Mouse (Mus musculus) hindbrain, embryonic 14.5 days (tissue): ENCODE results near the gene Abca1. TPM values are rescaled to one million over a fixed set of nuclear protein-coding genes. Genes with fewer than 3 reads are reported as not detected.

ENCODE experiments used
- ATAC-seq: fragments of 200-750 bp; cut with Nextera tagmentation; 2 replicates; pipeline ENCODE4 v1.8.0; 2017; ENCODE audit warnings: moderate number of reproducible peaks, mild to moderate bottlenecking, moderate TSS enrichment, moderate library complexity; ENCODE audit not compliant: low FRiP score
- DNase-seq: peaks from one replicate; pipeline ENCODE4 v3.0.0-alpha.2; 2015; ENCODE audit warnings: low spot score
- H3K27ac ChIP-seq: fragments of 300-500 bp; sonication (generic); 2 replicates; pipeline ENCODE4 v1.5.1; 2014; ENCODE audit warnings: mild to moderate bottlenecking, moderate library complexity
- H3K27me3 ChIP-seq: fragments of 300-500 bp; sonication (generic); 2 replicates; pipeline ENCODE4 v1.6.1; 2014; ENCODE audit warnings: mild to moderate bottlenecking, low read length, mixed read lengths; ENCODE audit not compliant: control insufficient read depth, insufficient read depth
- H3K36me3 ChIP-seq: fragments of 300-500 bp; sonication (generic); replicated peaks from 2 replicates; pipeline ENCODE4 v1.6.1; 2014; ENCODE audit not compliant: control insufficient read depth, insufficient read depth
- H3K4me1 ChIP-seq: fragments of 300-500 bp; sonication (generic); replicated peaks from 2 replicates; pipeline ENCODE4 v1.6.1; 2014; ENCODE audit warnings: antibody characterized with exemption, low read length, mixed read lengths; ENCODE audit not compliant: control insufficient read depth, insufficient read depth
- H3K4me2 ChIP-seq: fragments of 300-500 bp; sonication (generic); replicated peaks from 2 replicates; pipeline ENCODE4 v1.6.1; 2014; ENCODE audit warnings: mild to moderate bottlenecking, moderate library complexity
- H3K4me3 ChIP-seq: fragments of 300-500 bp; sonication (generic); replicated peaks from 2 replicates; pipeline ENCODE4 v1.5.1; 2014; ENCODE audit warnings: mild to moderate bottlenecking, low read length
- H3K9ac ChIP-seq: fragments of 300-500 bp; sonication (generic); 2 replicates; pipeline ENCODE4 v1.6.1; 2014
- H3K9me3 ChIP-seq: fragments of 300-500 bp; sonication (generic); 2 replicates; pipeline ENCODE4 v1.6.1; 2016; ENCODE audit warnings: low read length; ENCODE audit not compliant: control insufficient read depth
- WGBS: fragments of 180-500 bp; shearing (Covaris S2); extraction: QIAGEN DNeasy Blood & Tissue Kit; methylation state at CpG from one replicate; pipeline ENCODE4 v1.1.7; 2014; 5-methylcytosine and 5-hydroxymethylcytosine counted together
- polyA plus RNA-seq: library from polyadenylated mRNA; unstranded; fragments of >200 nt; fragmentation: Nextera tagmentation; extraction: Ambion mirVana; gene quantifications from 2 replicates; pipeline ENCODE4 v1.2.1, GENCODE M21; 2014

The Abca1 gene
- polyA plus RNA-seq, 1 experiment from 2014 or later, result 18.8 TPM

GRCm38 (mm10) chr4:53145434-53146168 is 14.1 kb downstream of the Abca1 start:
- Histone ChIP-seq H3K9me3 (no peaks in the 10 kb centered on the region), H3K4me2 (no peak overlapping the region), H3K36me3 (no peaks in the 10 kb centered on the region), H3K9ac (no peak overlapping the region), H3K27me3 (no peaks in the 10 kb centered on the region), H3K27ac (no peak overlapping the region), H3K4me1 (no peaks in the 10 kb centered on the region), H3K4me3 (no peak overlapping the region)
- no peak for DNase-seq
- 79% methylated on average over 12 of the region's 12 CpGs for WGBS
- no peak for ATAC-seq

- Histone ChIP-seq H3K4me2 (no peak overlapping the region), H3K4me3 (no peak overlapping the region), H3K36me3 (no peaks in the 10 kb centered on the region), H3K9ac (no peak overlapping the region), H3K27ac (no peak overlapping the region), H3K4me1 (no peaks in the 10 kb centered on the region), H3K27me3 (no peaks in the 10 kb centered on the region), H3K9me3 (no peaks in the 10 kb centered on the region)
- 62% methylated on average over 10 of the region's 10 CpGs for WGBS
- ATAC-seq (no peak), DNase-seq (no peak)
These were observed 15.1 kb downstream of the Abca1 start for GRCm38 (mm10) chr4:53144571-53144970.

- H3K4me3 ChIP-seq, result no peak overlapping the region
- ATAC-seq (no peak), DNase-seq (no peak)
- no peak overlapping the region for H3K27ac ChIP-seq
- no peak overlapping the region for H3K9ac ChIP-seq
- no peak overlapping the region for H3K4me2 ChIP-seq
- H3K36me3 ChIP-seq, result no peaks in the 10 kb centered on the region
- WGBS, result 57% methylated on average over 8 of the region's 8 CpGs
- H3K4me1 ChIP-seq, result no peaks in the 10 kb centered on the region
- no peaks in the 10 kb centered on the region for H3K9me3 ChIP-seq
- H3K27me3 ChIP-seq, result no peaks in the 10 kb centered on the region
These were observed 15.7 kb downstream of the Abca1 start for GRCm38 (mm10) chr4:53144021-53144420.

- Histone ChIP-seq H3K9me3 (no peaks in the 10 kb centered on the region), H3K9ac (no peak overlapping the region), H3K4me2 (no peak overlapping the region), H3K27me3 (no peaks in the 10 kb centered on the region), H3K4me1 (no peaks in the 10 kb centered on the region), H3K27ac (no peak overlapping the region), H3K4me3 (no peak overlapping the region), H3K36me3 (no peaks in the 10 kb centered on the region; the same call in 1 of the 2 replicates)
- no peak for ATAC-seq
- WGBS, result 95% methylated on average over 6 of the region's 6 CpGs
- no peak for DNase-seq
These were observed 19.0 kb downstream of the Abca1 start for GRCm38 (mm10) chr4:53140678-53141077.

GRCm38 (mm10) chr4:53139495-53139894 is 20.2 kb downstream of the Abca1 start:
- no peaks in the 10 kb centered on the region for H3K9me3 ChIP-seq
- H3K4me1 ChIP-seq, result no peaks in the 10 kb centered on the region
- H3K4me2 ChIP-seq, result no peak overlapping the region
- no peak for DNase-seq
- H3K4me3 ChIP-seq, result no peak overlapping the region
- no peak for ATAC-seq
- H3K9ac ChIP-seq, result no peak overlapping the region
- H3K27me3 ChIP-seq, result no peaks in the 10 kb centered on the region
- WGBS, result 91% methylated on average over 2 of the region's 2 CpGs
- no peaks in the 10 kb centered on the region; the same call in 1 of the 2 replicates for H3K36me3 ChIP-seq
- H3K27ac ChIP-seq, result no peak overlapping the region

GRCm38 (mm10) chr4:53138974-53139373 is 20.7 kb downstream of the Abca1 start:
- Histone ChIP-seq H3K4me1 (no peaks in the 10 kb centered on the region; the same call in 1 of the 2 replicates), H3K9ac (no peak overlapping the region), H3K36me3 (no peaks in the 10 kb centered on the region; the same call in 1 of the 2 replicates), H3K4me2 (no peak overlapping the region), H3K27ac (no peak overlapping the region), H3K27me3 (no peaks in the 10 kb centered on the region), H3K9me3 (no peaks in the 10 kb centered on the region), H3K4me3 (no peak overlapping the region)
- ATAC-seq (no peak), DNase-seq (no peak)
- 96% methylated on average over 3 of the region's 3 CpGs for WGBS

- Histone ChIP-seq H3K9ac (no peak overlapping the region), H3K9me3 (no peaks in the 10 kb centered on the region), H3K4me1 (no peaks in the 10 kb centered on the region; the same call in 1 of the 2 replicates), H3K4me3 (no peak overlapping the region), H3K27ac (no peak overlapping the region), H3K36me3 (no peaks in the 10 kb centered on the region; the same call in 1 of the 2 replicates), H3K27me3 (no peaks in the 10 kb centered on the region), H3K4me2 (no peak overlapping the region)
- no peak for DNase-seq
- WGBS, result 91% methylated on average over 2 of the region's 2 CpGs
- no peak for ATAC-seq
These were observed 22.6 kb downstream of the Abca1 start for GRCm38 (mm10) chr4:53137087-53137486.

GRCm38 (mm10) chr4:53134816-53135215 is 24.9 kb downstream of the Abca1 start:
- WGBS, result 86% methylated on average over 7 of the region's 7 CpGs
- Histone ChIP-seq H3K4me2 (no peak overlapping the region), H3K9me3 (no peaks in the 10 kb centered on the region), H3K27ac (no peak overlapping the region), H3K36me3 (no peaks in the 10 kb centered on the region; the same call in 1 of the 2 replicates), H3K9ac (no peak overlapping the region), H3K27me3 (no peaks in the 10 kb centered on the region), H3K4me3 (no peak overlapping the region), H3K4me1 (no peaks in the 10 kb centered on the region; the same call in 1 of the 2 replicates)
- ATAC-seq, result no peak
- DNase-seq, result no peak

- no peak overlapping the region for H3K4me2 ChIP-seq
- no peak overlapping the region for H3K27ac ChIP-seq
- no peaks in the 10 kb centered on the region for H3K9me3 ChIP-seq
- 89% methylated on average over 4 of the region's 4 CpGs for WGBS
- DNase-seq, result no peak
- no peaks in the 10 kb centered on the region; the same call in 1 of the 2 replicates for H3K36me3 ChIP-seq
- no peak for ATAC-seq
- no peak overlapping the region for H3K4me3 ChIP-seq
- no peak overlapping the region for H3K9ac ChIP-seq
- no peaks in the 10 kb centered on the region; the same call in 1 of the 2 replicates for H3K4me1 ChIP-seq
- no peaks in the 10 kb centered on the region for H3K27me3 ChIP-seq
These were observed 25.7 kb downstream of the Abca1 start for GRCm38 (mm10) chr4:53133995-53134394.
